Mouse (Mus musculus) embryonic facial prominence, embryonic 10.5 days (tissue): Measurements from ENCODE around the gene Tmem161a. TPM values are rescaled to one million over a fixed set of nuclear protein-coding genes. Genes with fewer than 3 reads are reported as not detected.
A peak's percentile ranks its signal among the peaks of the same experiment; 100 is the strongest.
"Not testable (repeated sequence)": the region's sequence is repeated elsewhere in the genome, so short reads cannot be mapped to it uniquely, and the experiment has no call there.

Experiments used
- DNase-seq: peaks from one replicate; pipeline ENCODE4 v3.0.0-alpha.2; 2017; ENCODE audit warnings: low spot score
- H3K27ac ChIP-seq: fragments of 300-500 bp; sonication (generic); replicated peaks from 2 replicates; pipeline ENCODE4 v1.5.1; 2016; ENCODE audit warnings: mild to moderate bottlenecking
- H3K27me3 ChIP-seq: fragments of 300-500 bp; sonication (generic); replicated peaks from 2 replicates; pipeline ENCODE4 v1.6.1; 2016; ENCODE audit warnings: low read depth, mild to moderate bottlenecking; ENCODE audit not compliant: poor library complexity, severe bottlenecking
- H3K36me3 ChIP-seq: fragments of 300-500 bp; sonication (generic); replicated peaks from 2 replicates; pipeline ENCODE4 v1.6.1; 2016; ENCODE audit warnings: mild to moderate bottlenecking, moderate library complexity
- H3K4me1 ChIP-seq: fragments of 300-500 bp; sonication (generic); 2 replicates; pipeline ENCODE4 v1.6.1; 2016
- H3K4me3 ChIP-seq: fragments of 300-500 bp; sonication (generic); 2 replicates; pipeline ENCODE4 v1.5.1; 2016; ENCODE audit warnings: mild to moderate bottlenecking, moderate library complexity
- H3K9me3 ChIP-seq: fragments of 300-500 bp; sonication (generic); 2 replicates; pipeline ENCODE4 v1.6.1; 2016; ENCODE audit warnings: mild to moderate bottlenecking
- WGBS: fragments of 180-500 bp; shearing (Covaris S2); methylation state at CpG from one replicate; pipeline ENCODE4 v1.1.7; 2016; 5-methylcytosine and 5-hydroxymethylcytosine counted together
- polyA plus RNA-seq: library from polyadenylated mRNA; unstranded; fragments of >200 nt; fragmentation: Nextera tagmentation; extraction: Ambion mirVana; gene quantifications from 2 replicates; pipeline ENCODE4 v1.2.1, GENCODE M21; 2016

Gene Tmem161a
- polyA plus RNA-seq, 1 experiment from 2014 or later: 66.1 TPM

DNA sequence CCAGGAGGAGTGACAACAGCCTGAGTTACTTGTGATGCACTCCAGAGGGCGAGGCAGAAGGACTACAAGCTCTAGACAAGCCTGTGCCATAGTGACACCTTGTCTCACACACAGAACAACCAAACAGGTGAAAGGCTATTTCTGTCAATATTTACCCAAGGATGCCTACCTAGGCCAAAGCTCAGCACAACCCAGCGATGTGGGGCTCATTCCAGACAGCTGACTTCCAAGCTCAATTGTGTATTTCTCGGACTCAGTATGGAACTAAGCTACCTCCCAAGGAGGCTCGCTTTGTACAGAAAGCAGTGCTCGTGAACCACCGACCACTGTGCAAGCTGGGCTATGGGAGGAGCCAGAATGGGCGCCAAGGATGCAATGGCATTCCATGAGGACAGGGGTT lies 25.4 kb downstream of the Tmem161a start:
- Histone ChIP-seq H3K4me1 (peaks cover 14% of the 10 kb centered on the region), H3K27me3 (no peaks in the 10 kb centered on the region), H3K27ac (no peak overlapping the region), H3K9me3 (no peaks in the 10 kb centered on the region), H3K36me3 (no peaks in the 10 kb centered on the region), H3K4me3 (no peak overlapping the region)
- no peak for DNase-seq
- 62% methylated on average over 7 of the region's 7 CpGs for WGBS

GRCm38 (mm10) chr8:70200098-70200681 lies 28.0 kb downstream of the Tmem161a start:
- Histone ChIP-seq H3K4me1 (peaks cover 4% of the 10 kb centered on the region; the same call in 1 of the 2 replicates), H3K27ac (no peak overlapping the region), H3K27me3 (no peaks in the 10 kb centered on the region), H3K9me3 (no peaks in the 10 kb centered on the region), H3K36me3 (no peaks in the 10 kb centered on the region), H3K4me3 (no peak overlapping the region)
- DNase-seq: no peak
- 80% methylated on average over 5 of the region's 5 CpGs for WGBS

DNA sequence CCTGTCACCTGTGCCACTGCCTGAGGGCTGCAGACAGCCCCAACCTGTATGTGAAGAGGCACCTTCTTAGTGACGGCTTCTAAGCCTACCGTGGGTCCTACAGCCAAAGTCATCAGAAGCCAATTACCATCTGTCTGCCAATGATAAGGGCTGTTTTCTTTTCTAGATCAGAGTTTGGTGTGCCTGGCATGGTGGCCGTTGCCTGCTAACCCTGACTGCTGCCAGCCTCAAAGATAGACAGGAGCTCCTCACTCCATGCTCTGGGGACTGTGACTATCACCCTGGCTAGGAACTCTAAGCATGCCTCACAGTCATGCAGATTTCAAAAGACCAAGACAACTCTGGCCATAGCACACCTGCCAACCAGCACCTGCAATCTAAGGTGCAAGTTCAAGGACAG lies 29.3 kb downstream of the Tmem161a start:
- Histone ChIP-seq H3K27ac (no peak overlapping the region), H3K4me1 (peaks cover 4% of the 10 kb centered on the region; the same call in 1 of the 2 replicates), H3K27me3 (no peaks in the 10 kb centered on the region), H3K36me3 (no peaks in the 10 kb centered on the region), H3K9me3 (no peaks in the 10 kb centered on the region), H3K4me3 (no peak overlapping the region)
- DNase-seq: no peak
- WGBS: 85% methylated on average over 3 of the region's 3 CpGs

GRCm38 (mm10) chr8:70203072-70203471 lies 30.9 kb downstream of the Tmem161a start:
- Histone ChIP-seq H3K27ac (no peak overlapping the region), H3K4me3 (no peak overlapping the region), H3K27me3 (no peaks in the 10 kb centered on the region), H3K4me1 (peaks cover 3% of the 10 kb centered on the region; the same call in 1 of the 2 replicates), H3K9me3 (no peaks in the 10 kb centered on the region), H3K36me3 (no peaks in the 10 kb centered on the region)
- WGBS: 70% methylated on average over 4 of the region's 4 CpGs
- DNase-seq: no peak

- Histone ChIP-seq H3K27ac (no peak overlapping the region), H3K4me3 (no peak overlapping the region), H3K36me3 (no peaks in the 10 kb centered on the region), H3K27me3 (peaks cover 1% of the 10 kb centered on the region), H3K9me3 (no peaks in the 10 kb centered on the region), H3K4me1 (peaks cover 7% of the 10 kb centered on the region; the same call in 1 of the 2 replicates)
- 73% methylated on average over 1 of the region's 1 CpGs for WGBS
- DNase-seq: no peak
These were observed 32.6 kb downstream of the Tmem161a start for GRCm38 (mm10) chr8:70204757-70205156.

DNA sequence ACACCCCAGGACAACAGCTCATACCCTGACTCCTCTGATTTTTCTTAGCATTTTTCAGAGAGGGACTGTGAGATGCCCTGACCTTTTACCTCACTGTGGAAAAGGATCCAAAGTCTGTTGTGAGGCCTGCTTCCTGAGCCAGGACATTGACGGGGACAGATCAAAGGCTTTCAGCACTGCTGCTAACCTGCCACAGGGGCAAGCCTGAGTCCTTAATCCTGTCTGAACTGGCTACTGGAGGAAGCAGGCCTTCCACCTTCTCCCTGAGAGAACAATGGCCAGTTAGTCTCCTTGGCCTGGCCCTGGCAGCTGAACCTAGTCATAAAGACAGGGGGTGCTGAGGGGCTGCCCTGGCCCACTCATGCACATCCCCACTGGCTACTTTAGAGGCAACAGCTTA lies 36.0 kb downstream of the Tmem161a start:
- Histone ChIP-seq H3K27ac (0 out of 2 replicates have a peak overlapping the region, but pooled peaks have one; percentile 24), H3K4me1 (peaks cover 27% of the 10 kb centered on the region), H3K36me3 (no peaks in the 10 kb centered on the region), H3K27me3 (peaks cover 21% of the 10 kb centered on the region), H3K4me3 (no peak overlapping the region), H3K9me3 (no peaks in the 10 kb centered on the region)
- 31% methylated on average over 1 of the region's 1 CpGs for WGBS
- no peak for DNase-seq

- no peak for DNase-seq
- peaks cover 30% of the 10 kb centered on the region for H3K4me1 ChIP-seq
- no peak overlapping the region for H3K27ac ChIP-seq
- 26% methylated on average over 8 of the region's 8 CpGs for WGBS
- H3K4me3 ChIP-seq: peak overlapping the region; percentile 16; the same call in 1 of the 2 replicates
- no peaks in the 10 kb centered on the region for H3K36me3 ChIP-seq
- H3K9me3 ChIP-seq: no peaks in the 10 kb centered on the region
- H3K27me3 ChIP-seq: peaks cover 21% of the 10 kb centered on the region
These were observed 38.4 kb downstream of the Tmem161a start for GRCm38 (mm10) chr8:70210538-70210937.

DNA sequence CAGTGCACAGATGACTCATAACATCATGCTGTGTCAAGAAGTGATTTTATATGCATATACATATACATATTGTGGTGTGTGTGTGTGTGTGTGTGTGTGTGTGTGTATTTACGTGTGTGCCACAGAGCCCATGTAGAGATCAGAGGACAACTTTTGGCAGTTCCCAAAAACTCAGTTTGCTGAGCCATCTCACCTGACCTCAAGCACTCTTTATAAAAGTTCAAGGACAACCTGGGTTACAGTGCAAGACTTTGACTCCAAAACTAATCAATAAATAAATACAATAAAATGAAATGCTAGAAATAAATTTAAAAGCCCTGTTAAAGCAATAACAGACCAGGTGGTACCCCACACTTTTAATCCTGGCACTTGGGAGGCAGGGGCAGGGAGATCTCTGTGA lies 39.1 kb downstream of the Tmem161a start:
- Histone ChIP-seq H3K9me3 (no peaks in the 10 kb centered on the region), H3K4me1 (peaks cover 30% of the 10 kb centered on the region), H3K36me3 (no peaks in the 10 kb centered on the region), H3K4me3 (peak overlapping the region; percentile 73), H3K27me3 (peaks cover 21% of the 10 kb centered on the region), H3K27ac (no peak overlapping the region)
- WGBS: 82% methylated on average over 1 of the region's 1 CpGs
- DNase-seq: no peak

- WGBS: 4% methylated on average over 31 of the region's 31 CpGs
- peaks cover 30% of the 10 kb centered on the region for H3K4me1 ChIP-seq
- H3K27me3 ChIP-seq: peaks cover 21% of the 10 kb centered on the region
- H3K27ac ChIP-seq: peak overlapping the region; percentile 76
- H3K4me3 ChIP-seq: peak overlapping the region; percentile 73
- no peaks in the 10 kb centered on the region for H3K9me3 ChIP-seq
- H3K36me3 ChIP-seq: no peaks in the 10 kb centered on the region
- no peak for DNase-seq
These were observed 39.6 kb downstream of the Tmem161a start for GRCm38 (mm10) chr8:70211726-70212111.

DNA sequence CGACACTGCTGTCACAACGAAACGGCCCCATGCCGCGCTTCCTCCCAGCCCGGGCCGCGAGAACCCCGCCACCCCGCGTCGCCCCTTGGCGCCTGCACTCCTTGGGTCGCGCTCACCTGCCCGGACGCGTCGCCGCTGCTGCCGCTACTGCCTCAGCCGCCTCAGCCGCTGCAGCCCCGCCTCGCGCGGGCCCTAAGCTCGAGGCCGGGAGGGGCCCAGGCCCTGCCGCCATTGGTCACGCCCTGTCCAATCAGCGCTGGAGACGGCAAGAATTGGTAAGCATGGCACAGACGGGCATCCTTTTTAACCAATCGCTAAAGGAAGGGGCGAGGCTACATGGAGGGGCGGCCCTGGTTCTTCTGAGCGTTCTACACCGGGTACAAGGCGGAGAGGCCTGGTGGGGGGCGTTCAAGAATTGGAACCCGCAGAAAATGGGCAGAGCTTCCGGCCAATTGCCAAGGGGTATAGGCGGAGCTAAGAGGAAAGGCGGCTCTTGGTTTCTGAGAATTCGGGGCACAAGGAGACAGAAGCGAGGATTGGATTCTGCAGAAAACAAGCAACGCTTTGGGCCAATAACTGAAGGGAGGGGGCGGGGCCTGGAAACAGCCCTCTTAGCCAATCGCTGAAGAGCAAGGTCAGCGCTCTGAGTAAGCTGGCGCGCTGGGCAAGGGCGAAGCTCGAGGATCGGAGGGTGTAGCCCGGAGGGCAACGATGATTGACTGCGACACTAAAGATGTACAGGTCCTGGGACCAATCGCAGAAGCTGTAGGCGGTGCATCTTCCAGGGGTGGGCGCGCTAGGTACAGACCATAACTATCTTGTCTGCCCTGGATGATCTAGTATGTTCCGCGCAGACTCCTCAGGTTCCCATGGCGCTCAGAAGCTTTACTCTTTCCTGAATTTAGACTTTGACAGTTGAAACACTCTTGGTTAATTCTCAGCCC lies 40.2 kb downstream of the Tmem161a start, which contains the start of gene Slc25a42:
Gene Slc25a42 (minus strand): TSS at position 194 of the 944 bp plus-strand sequence.
- no peaks in the 10 kb centered on the region for H3K36me3 ChIP-seq
- H3K27me3 ChIP-seq: peaks cover 21% of the 10 kb centered on the region
- under 1% methylated on average over 66 of the region's 66 CpGs for WGBS
- peak within 1 kb of the TSS; percentile 73 for H3K4me3 ChIP-seq
- H3K4me1 ChIP-seq: peaks cover 30% of the 10 kb centered on the region
- DNase-seq: peak; percentile 97
- H3K9me3 ChIP-seq: no peaks in the 10 kb centered on the region
- peak within 1 kb of the TSS; percentile 76 for H3K27ac ChIP-seq

DNA sequence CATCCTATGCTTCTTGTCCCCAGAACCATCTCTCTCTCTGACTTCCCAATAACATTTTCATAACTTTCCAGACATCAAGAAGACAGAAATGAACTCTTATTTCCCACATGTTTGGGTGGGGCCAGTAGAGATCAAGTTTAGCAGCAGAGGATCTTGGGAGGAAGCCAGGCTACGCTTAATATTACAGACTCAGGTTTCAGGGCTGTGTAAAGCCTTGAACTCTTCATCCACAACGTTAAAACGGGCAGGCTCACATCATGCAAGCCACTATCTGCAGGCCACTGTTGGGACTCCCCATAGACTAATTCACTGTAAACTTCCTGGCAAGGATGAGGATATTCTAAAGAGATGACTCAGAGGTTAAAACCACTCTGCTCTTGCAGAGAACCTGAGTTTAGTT lies 42.3 kb downstream of the Tmem161a start:
- DNase-seq: no peak
- Histone ChIP-seq H3K4me1 (peaks cover 28% of the 10 kb centered on the region), H3K9me3 (no peaks in the 10 kb centered on the region), H3K36me3 (no peaks in the 10 kb centered on the region), H3K27me3 (peaks cover 21% of the 10 kb centered on the region), H3K4me3 (no peak overlapping the region), H3K27ac (no peak overlapping the region)
- WGBS: 75% methylated on average over 3 of the region's 3 CpGs

DNA sequence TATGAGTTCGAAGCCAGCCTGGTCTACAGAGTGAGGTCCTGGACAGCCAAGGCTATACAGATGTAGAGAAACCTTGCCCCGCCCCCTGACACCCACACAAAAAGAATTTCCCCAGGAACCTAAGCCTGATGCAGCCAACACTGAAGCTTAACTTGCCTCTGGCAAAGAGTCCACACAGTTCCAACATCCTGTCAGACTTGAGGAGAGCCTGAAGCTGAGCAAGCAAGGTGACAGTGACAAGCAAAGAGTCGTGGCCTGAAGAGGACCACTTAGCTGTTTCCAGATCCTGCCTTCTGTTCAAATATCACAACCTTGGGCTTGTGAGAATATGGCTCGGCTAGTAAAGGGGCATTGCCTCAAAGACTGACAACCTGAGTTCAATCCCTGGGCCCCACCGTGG lies 42.9 kb downstream of the Tmem161a start:
- Histone ChIP-seq H3K36me3 (no peaks in the 10 kb centered on the region), H3K4me3 (no peak overlapping the region), H3K27me3 (peaks cover 17% of the 10 kb centered on the region), H3K4me1 (peaks cover 33% of the 10 kb centered on the region), H3K27ac (no peak overlapping the region), H3K9me3 (no peaks in the 10 kb centered on the region)
- 71% methylated on average over 5 of the region's 5 CpGs for WGBS
- no peak for DNase-seq

DNA sequence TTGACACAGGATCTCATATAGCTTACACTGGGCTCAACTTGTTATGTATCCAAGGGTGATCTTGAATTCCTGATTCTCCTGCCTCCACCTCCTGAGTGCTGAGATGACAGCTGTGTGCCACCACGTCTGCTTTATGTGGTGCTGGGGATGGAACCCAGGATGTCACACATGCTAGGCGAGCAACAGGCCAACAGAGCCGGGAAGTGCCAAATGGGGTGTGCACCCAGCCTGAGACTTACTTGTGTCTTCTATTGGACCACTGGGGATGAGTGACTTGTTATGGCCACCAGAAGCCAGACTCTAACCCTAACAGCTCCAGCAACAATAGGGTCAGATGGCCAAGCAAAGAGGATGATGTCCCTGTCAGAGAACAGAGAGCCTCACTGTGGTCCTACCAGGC lies 44.0 kb downstream of the Tmem161a start:
- not testable (repeated sequence) for DNase-seq, H3K27ac ChIP-seq, H3K4me3 ChIP-seq, H3K9me3 ChIP-seq, H3K36me3 ChIP-seq, H3K27me3 ChIP-seq
- WGBS: 74% methylated on average over 3 of the region's 3 CpGs
- H3K4me1 ChIP-seq: peaks cover 27% of the 10 kb centered on the region
